Comparison of ENCODE assay signal across 8 mouse cellular contexts in the genomic region with DNA sequence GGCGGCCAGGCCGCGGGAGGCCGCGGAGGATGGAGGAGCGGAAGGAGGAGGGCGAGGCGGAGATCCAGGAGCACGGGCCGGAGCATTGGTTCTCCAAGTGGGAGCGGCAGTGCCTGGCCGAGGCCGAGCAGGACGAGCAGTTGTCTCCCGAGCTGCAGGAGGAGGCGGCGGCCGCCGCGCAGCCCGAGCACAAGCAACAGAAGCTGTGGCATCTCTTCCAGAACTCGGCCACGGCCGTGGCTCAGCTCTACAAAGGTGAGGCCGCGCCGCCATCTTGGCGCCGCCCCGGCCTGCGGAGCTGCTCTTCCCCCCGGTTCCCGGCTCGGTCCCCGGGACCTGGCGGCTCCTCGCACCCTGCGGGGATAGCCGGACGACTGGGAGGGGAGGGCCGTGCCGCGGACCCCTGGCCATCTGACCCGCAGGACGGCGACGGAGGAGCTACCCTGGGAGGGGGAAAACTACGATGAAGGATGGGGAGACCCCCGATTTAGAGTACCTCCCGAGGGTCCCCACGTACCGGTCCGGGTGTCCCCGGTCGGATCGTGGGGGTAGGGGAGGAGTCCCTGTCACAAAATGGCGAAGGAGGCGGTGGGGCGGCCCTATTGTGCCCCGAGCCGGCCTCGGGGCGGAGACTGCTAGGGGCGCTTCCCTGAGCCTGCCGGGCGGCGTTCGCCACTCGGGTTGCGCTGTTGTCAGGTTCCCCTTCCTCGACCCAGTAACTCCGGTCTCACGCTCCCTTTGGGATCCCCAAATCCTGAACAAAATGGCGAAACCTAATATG. TPM values are rescaled to one million over a fixed set of nuclear protein-coding genes. Genes with fewer than 3 reads are reported as not detected.
DNase-seq lines count a peak whose midpoint lies in the region; ATAC-seq lines count a peak whose summit lies in the region.

No protein-coding gene starts in this region.

- under 1% methylated on average over 65 of the region's 74 CpGs for WGBS in hindbrain, embryonic 12.5 days

- peak overlapping the region; percentile 97 for H3K27ac ChIP-seq in hindbrain, embryonic 12.5 days

- peak; percentile 29 for ATAC-seq in hindbrain, embryonic 12.5 days (ENCODE audit: low FRiP score)

- H3K9me3 ChIP-seq in hindbrain, embryonic 12.5 days (replicated peaks), result no peaks in the 10 kb centered on the region

- peak overlapping the region; percentile 87 for H3K4me2 ChIP-seq in hindbrain, embryonic 12.5 days (replicated peaks)

- peaks cover 23% of the 10 kb centered on the region for H3K4me1 ChIP-seq in hindbrain, embryonic 12.5 days

- DNase-seq in Muller cell, postnatal 12 days (ENCODE audit: inconsistent ontology term), result peak; percentile 79
- DNase-seq in cerebellum, postnatal 10 days, result peak; percentile 74 to 76
- DNase-seq in frontal cortex, postnatal 14 days (ENCODE audit: low spot score in 2 of 2), result peak; percentile 37 to 55
- peak; percentile 62 to 63 for DNase-seq in layer of hippocampus, postnatal 36 days
- peak; percentile 80 for DNase-seq in lung, postnatal 25 days (ENCODE audit: low spot score)
- DNase-seq in ovary, postnatal 36 days (ENCODE audit: low spot score), result peak; percentile 77
- DNase-seq in thymus, postnatal 25 days, result peak; percentile 76

- peaks cover 17% of the 10 kb centered on the region; the same call in 1 of the 2 replicates for H3K36me3 ChIP-seq in hindbrain, embryonic 12.5 days

- H3K27me3 ChIP-seq in hindbrain, embryonic 12.5 days, result no peaks in the 10 kb centered on the region

- H3K9ac ChIP-seq in hindbrain, embryonic 12.5 days, result peak overlapping the region; percentile 99

- peak overlapping the region; percentile 99 for H3K4me3 ChIP-seq in hindbrain, embryonic 12.5 days

RNA-seq across cellular contexts. Expression of a gene that starts 0.7 kb away (rescaled TPM):
- polyA plus RNA-seq in hindbrain, embryonic 12.5 days (2016; fragmentation: Nextera tagmentation; extraction: Ambion mirVana), result 45.1 and 45.9 TPM in 2 replicates
- total RNA-seq in layer of hippocampus, postnatal 36 days (2021), result 100 to 1,000 TPM; 109 to 113 TPM

RNA-seq across cellular contexts. Expression of a gene that starts 38.5 kb away (rescaled TPM):
- polyA plus RNA-seq in hindbrain, embryonic 12.5 days (2016; fragmentation: Nextera tagmentation; extraction: Ambion mirVana), result 32.1 and 34.9 TPM in 2 replicates
- total RNA-seq in layer of hippocampus, postnatal 36 days (2021), result 100 to 1,000 TPM; 157 to 160 TPM

Comparison
In these comparisons a context has a peak if more than half of its experiments do, and no peak if none do; other contexts are left out.
1. Peak in every context shown above with its lines: DNase-seq, ATAC-seq, H3K4me3 ChIP-seq and H3K27ac ChIP-seq.